Mouse (Mus musculus) heart, embryonic 14.5 days (tissue): ENCODE data around the gene Btn2a2. TPM values are rescaled to one million over a fixed set of nuclear protein-coding genes. Genes with fewer than 3 reads are reported as not detected.
A peak's percentile ranks its signal among the peaks of the same experiment; 100 is the strongest.

Experiments
- ATAC-seq: fragments of 200-750 bp; cut with Nextera tagmentation; 2 replicates; pipeline ENCODE4 v1.8.0; 2017; ENCODE audit warnings: low read depth, moderate TSS enrichment; ENCODE audit not compliant: insufficient number of reproducible peaks, insufficient read depth, low FRiP score
- H3K27ac ChIP-seq, 2 experiments: fragments of 200-500 bp in 1 of 2; fragments of 300-500 bp in 1 of 2; sonication (generic) in 1 of 2; replicated peaks in 1 of 2; 2 replicates each; pipeline ENCODE4 v1.5.1; 2012 to 2014; ENCODE audit warnings: low read depth in 2 of 2, low read length in 2 of 2, control low read depth in 1 of 2, mild to moderate bottlenecking in 1 of 2, mixed read lengths in 1 of 2; ENCODE audit not compliant: control insufficient read depth in 1 of 2, insufficient read depth in 1 of 2
- H3K27me3 ChIP-seq: fragments of 300-500 bp; sonication (generic); 2 replicates; pipeline ENCODE4 v1.6.1; 2014; ENCODE audit warnings: mild to moderate bottlenecking, low read length, control low read depth; ENCODE audit not compliant: control insufficient read depth, insufficient read depth
- H3K36me3 ChIP-seq: fragments of 300-500 bp; sonication (generic); 2 replicates; pipeline ENCODE4 v1.6.1; 2014; ENCODE audit warnings: mild to moderate bottlenecking, control low read depth, low read length, mixed read lengths; ENCODE audit not compliant: control insufficient read depth, insufficient read depth
- H3K4me1 ChIP-seq, 2 experiments: fragments of 200-500 bp in 1 of 2; fragments of 300-500 bp in 1 of 2; sonication (generic) in 1 of 2; 2 replicates each; pipeline ENCODE4 v1.6.1; 2012 to 2014; ENCODE audit warnings: low read length in 2 of 2, control low read depth in 1 of 2, mixed read lengths in 1 of 2; ENCODE audit not compliant: control insufficient read depth in 2 of 2, insufficient read depth in 2 of 2
- H3K4me2 ChIP-seq: fragments of 300-500 bp; sonication (generic); 2 replicates; pipeline ENCODE4 v1.6.1; 2014; ENCODE audit warnings: mild to moderate bottlenecking, low read length
- H3K4me3 ChIP-seq, 2 experiments: fragments of 200-500 bp in 1 of 2; fragments of 300-500 bp in 1 of 2; sonication (generic) in 1 of 2; 2 replicates each; pipeline ENCODE4 v1.5.1; 2012 to 2014; ENCODE audit warnings: low read length in 2 of 2, mild to moderate bottlenecking in 2 of 2, control low read depth in 1 of 2, low read depth in 1 of 2, moderate library complexity in 1 of 2; ENCODE audit not compliant: control insufficient read depth in 1 of 2, insufficient read depth in 1 of 2
- H3K9ac ChIP-seq: fragments of 300-500 bp; sonication (generic); 2 replicates; pipeline ENCODE4 v1.6.1; 2014; ENCODE audit warnings: mild to moderate bottlenecking, low read length
- H3K9me3 ChIP-seq: fragments of 300-500 bp; sonication (generic); 2 replicates; pipeline ENCODE4 v1.6.1; 2016; ENCODE audit warnings: low read length, control low read depth; ENCODE audit not compliant: control insufficient read depth
- WGBS: fragments of 180-500 bp; shearing (Covaris S2); extraction: QIAGEN DNeasy Blood & Tissue Kit; methylation state at CpG from one replicate; pipeline ENCODE4 v1.1.7; 2014; 5-methylcytosine and 5-hydroxymethylcytosine counted together
- polyA plus RNA-seq: library from polyadenylated mRNA; unstranded; fragments of >200 nt; fragmentation: Nextera tagmentation; extraction: Ambion mirVana; gene quantifications from 2 replicates; pipeline ENCODE4 v1.2.1, GENCODE M21; 2014

The Btn2a2 gene
- polyA plus RNA-seq, 1 experiment from 2014 or later = 0.43 TPM

GRCm38 (mm10) chr13:23453362-23453862 lies 35.2 kb downstream of the Btn2a2 start:
- peak overlapping the region; percentile 73 for H3K4me2 ChIP-seq
- H3K27ac ChIP-seq = peak overlapping the region; percentile 85 to 94
- peaks cover 0 to 2% of the 10 kb centered on the region in 2 experiments; a peak in 1 of 4 replicates for H3K4me1 ChIP-seq
- no peaks in the 10 kb centered on the region for H3K36me3 ChIP-seq
- peak; percentile 78 for ATAC-seq
- WGBS = under 1% methylated on average over 25 of the region's 25 CpGs
- H3K9ac ChIP-seq = peak overlapping the region; percentile 81
- peak overlapping the region; percentile 77 to 96 for H3K4me3 ChIP-seq
- H3K9me3 ChIP-seq = no peaks in the 10 kb centered on the region
- H3K27me3 ChIP-seq = 0 out of 2 replicates have a peak, but pooled peaks cover 1% of the 10 kb centered on the region

DNA sequence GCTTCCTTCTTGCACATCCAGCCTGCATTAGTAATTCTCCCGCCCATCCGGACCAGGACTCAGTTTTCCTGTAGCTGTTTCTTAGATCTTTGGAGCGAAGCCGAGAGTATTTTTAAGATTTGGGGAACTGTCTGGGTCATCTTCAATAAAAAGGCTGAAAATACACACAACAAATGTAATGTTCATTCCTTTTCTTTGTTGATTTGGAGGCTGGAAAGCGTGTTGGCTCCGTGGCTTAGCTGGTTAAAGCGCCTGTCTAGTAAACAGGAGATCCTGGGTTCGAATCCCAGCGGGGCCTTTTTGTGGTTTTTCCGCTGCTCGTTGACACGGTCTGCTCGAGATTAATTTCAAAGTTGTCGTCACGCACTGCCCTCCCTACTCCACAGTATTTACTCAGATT lies 38.3 kb downstream of the Btn2a2 start:
- no peak for ATAC-seq
- Histone ChIP-seq H3K4me1 (peaks cover 0 to 2% of the 10 kb centered on the region in 2 experiments; a peak in 1 of 4 replicates), H3K4me3 (peak overlapping the region; percentile 59 to 64), H3K9me3 (no peaks in the 10 kb centered on the region), H3K27ac (peak overlapping the region; percentile 45 to 46; a peak in 2 of 4 replicates), H3K4me2 (peak overlapping the region; percentile 76), H3K9ac (peak overlapping the region; percentile 71), H3K27me3 (no peaks in the 10 kb centered on the region), H3K36me3 (no peaks in the 10 kb centered on the region)
- WGBS = under 1% methylated on average over 15 of the region's 15 CpGs

DNA sequence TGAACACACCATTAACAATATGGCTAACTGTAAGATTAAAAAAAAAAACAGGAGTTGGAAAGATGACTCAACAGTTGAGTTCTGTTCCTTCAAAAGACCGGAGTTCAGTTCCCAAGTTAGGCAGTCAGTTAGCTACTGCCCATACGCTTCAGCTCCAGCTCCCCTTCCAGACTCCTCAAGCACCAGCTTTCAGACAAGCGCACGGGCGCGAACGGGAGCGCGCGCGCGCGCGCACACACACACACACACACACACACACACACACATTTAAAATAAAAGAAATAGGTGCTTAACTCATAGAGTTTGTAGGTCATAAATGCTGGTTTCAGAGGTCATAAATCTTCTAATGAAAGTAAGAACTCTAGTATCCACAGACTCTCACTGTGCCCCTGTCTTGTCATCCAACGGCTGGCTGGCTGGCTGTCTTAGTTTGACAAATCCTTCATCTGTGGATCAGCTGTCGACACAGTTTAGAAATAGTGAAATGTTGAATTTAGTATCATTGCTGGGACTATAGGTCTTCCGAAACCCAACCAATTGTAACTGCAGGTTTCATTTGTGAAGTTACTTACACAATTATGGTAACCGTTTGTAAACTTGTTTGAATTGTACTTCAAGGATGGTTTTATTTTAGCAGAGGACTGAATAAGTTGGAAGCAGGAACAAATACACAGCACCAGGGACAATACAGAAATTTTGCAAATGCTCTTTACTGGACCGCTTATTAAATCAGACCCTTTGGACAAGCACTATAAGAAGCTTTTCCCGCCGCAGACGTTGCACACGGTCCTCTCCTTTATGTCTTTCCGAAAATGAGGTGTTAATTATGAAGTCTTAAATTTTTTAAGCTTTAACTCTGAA lies 39.2 kb downstream of the Btn2a2 start:
- no peaks in the 10 kb centered on the region for H3K9me3 ChIP-seq
- no peaks in the 10 kb centered on the region for H3K27me3 ChIP-seq
- peak overlapping the region; percentile 71 for H3K9ac ChIP-seq
- WGBS = under 1% methylated on average over 24 of the region's 24 CpGs
- H3K4me1 ChIP-seq = peaks cover 0 to 7% of the 10 kb centered on the region in 2 experiments; a peak in 2 of 4 replicates
- no peaks in the 10 kb centered on the region for H3K36me3 ChIP-seq
- H3K4me2 ChIP-seq = peak overlapping the region; percentile 76
- H3K4me3 ChIP-seq = peak overlapping the region; percentile 53 to 59
- no peak for ATAC-seq
- H3K27ac ChIP-seq = peak overlapping the region; percentile 64 to 65

- H3K4me3 ChIP-seq = peak overlapping the region in 1 of 2 experiments; percentile 59; a peak in 2 of 4 replicates
- H3K9ac ChIP-seq = no peak overlapping the region
- H3K36me3 ChIP-seq = no peaks in the 10 kb centered on the region
- H3K4me2 ChIP-seq = peak overlapping the region; percentile 76
- peak overlapping the region in 1 of 2 experiments; percentile 64; a peak in 1 of 4 replicates for H3K27ac ChIP-seq
- H3K4me1 ChIP-seq = peaks cover 0 to 12% of the 10 kb centered on the region in 2 experiments; a peak in 2 of 4 replicates
- no peaks in the 10 kb centered on the region for H3K9me3 ChIP-seq
- no peaks in the 10 kb centered on the region for H3K27me3 ChIP-seq
- WGBS = 39% methylated on average over 3 of the region's 3 CpGs
- no peak for ATAC-seq
Measured at GRCm38 (mm10) chr13:23448758-23449157, 39.9 kb downstream of the Btn2a2 start.

DNA sequence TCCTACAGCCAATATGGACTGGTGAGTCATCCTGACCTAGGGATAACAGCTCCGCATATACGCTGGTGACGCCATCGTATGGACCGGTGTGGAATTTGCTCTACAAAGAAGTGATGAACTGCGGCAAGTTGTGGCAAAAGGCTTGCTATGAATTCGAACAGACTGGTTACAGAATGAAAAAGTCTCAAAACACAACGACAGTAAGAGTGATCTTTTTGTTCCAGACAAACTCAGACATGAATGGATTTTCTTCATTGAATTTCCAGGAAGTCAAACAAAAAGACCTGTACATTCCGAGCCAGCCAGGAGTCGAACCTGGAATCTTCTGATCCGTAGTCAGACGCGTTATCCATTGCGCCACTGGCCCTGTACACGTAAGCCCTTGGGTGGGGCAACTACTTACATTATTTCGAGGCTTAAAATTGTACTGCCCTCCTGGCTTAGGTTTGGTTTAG lies 42.1 kb downstream of the Btn2a2 start:
- no peaks in the 10 kb centered on the region for H3K36me3 ChIP-seq
- peak; percentile 59; the same call in 1 of the 2 replicates for ATAC-seq
- H3K9ac ChIP-seq = peak overlapping the region; percentile 69
- H3K9me3 ChIP-seq = no peaks in the 10 kb centered on the region
- peak overlapping the region; percentile 71 to 98 for H3K27ac ChIP-seq
- H3K4me3 ChIP-seq = peak overlapping the region; percentile 51 to 76
- WGBS = 0% methylated on average over 16 of the region's 16 CpGs
- H3K4me2 ChIP-seq = peak overlapping the region; percentile 88
- H3K27me3 ChIP-seq = no peaks in the 10 kb centered on the region
- peaks cover 0 to 12% of the 10 kb centered on the region in 2 experiments; a peak in 2 of 4 replicates for H3K4me1 ChIP-seq

- Histone ChIP-seq H3K4me1 (peaks cover 0 to 10% of the 10 kb centered on the region in 2 experiments; a peak in 2 of 4 replicates), H3K4me2 (peak overlapping the region; percentile 88), H3K4me3 (peak overlapping the region; percentile 76 to 100), H3K9me3 (no peaks in the 10 kb centered on the region), H3K27ac (peak overlapping the region; percentile 98 to 100), H3K9ac (peak overlapping the region; percentile 92), H3K27me3 (no peaks in the 10 kb centered on the region), H3K36me3 (no peaks in the 10 kb centered on the region)
- ATAC-seq = peak; percentile 90
- WGBS = under 1% methylated on average over 55 of the region's 55 CpGs
Measured at GRCm38 (mm10) chr13:23445561-23446320, 42.9 kb downstream of the Btn2a2 start.

- H3K27me3 ChIP-seq = no peaks in the 10 kb centered on the region
- ATAC-seq = no peak
- H3K9me3 ChIP-seq = no peaks in the 10 kb centered on the region
- peak overlapping the region; percentile 92 for H3K9ac ChIP-seq
- 4% methylated on average over 10 of the region's 10 CpGs for WGBS
- H3K36me3 ChIP-seq = no peaks in the 10 kb centered on the region
- H3K27ac ChIP-seq = peak overlapping the region; percentile 98 to 100
- H3K4me3 ChIP-seq = peak overlapping the region; percentile 76 to 100
- H3K4me1 ChIP-seq = peaks cover 0 to 9% of the 10 kb centered on the region in 2 experiments; a peak in 1 of 4 replicates
- peak overlapping the region; percentile 88 for H3K4me2 ChIP-seq
Measured at GRCm38 (mm10) chr13:23445156-23445555, 43.5 kb downstream of the Btn2a2 start.
